Mouse (Mus musculus) MEL (cell line): ENCODE results near the gene Cbl. TPM values are rescaled to one million over a fixed set of nuclear protein-coding genes. Genes with fewer than 3 reads are reported as not detected.

Experiments used
- DNase-seq: peaks from one replicate; pipeline ENCODE4 v3.0.0; 2011; ENCODE audit warnings: low read depth, low spot score
- H3K27ac ChIP-seq: 2 replicates; pipeline ENCODE4 v1.5.1; 2012; ENCODE audit warnings: low read depth, mild to moderate bottlenecking, control low read depth, low read length, moderate library complexity; ENCODE audit not compliant: control insufficient read depth
- H3K27me3 ChIP-seq, 2 experiments: fragments of 150-350 bp in 1 of 2; sonication (generic) in 1 of 2; 2 replicates each; pipeline ENCODE4 v1.6.1; 2012; ENCODE audit warnings: low read length in 2 of 2, mild to moderate bottlenecking in 2 of 2, improper control_type of control experiment in 1 of 2, moderate library complexity in 1 of 2; ENCODE audit not compliant: insufficient read depth in 2 of 2, control insufficient read depth in 1 of 2
- H3K36me3 ChIP-seq, 2 experiments: 2 replicates each; pipeline ENCODE4 v1.6.1; 2012 to 2014; ENCODE audit warnings: low read length in 2 of 2, improper control_type of control experiment in 1 of 2, inconsistent platforms in 1 of 2, mild to moderate bottlenecking in 1 of 2; ENCODE audit not compliant: insufficient read depth in 2 of 2, control insufficient read depth in 1 of 2
- H3K4me1 ChIP-seq, 2 experiments: fragments of 150-350 bp in 1 of 2; sonication (generic) in 1 of 2; 2 replicates each; pipeline ENCODE4 v1.6.1; 2012; ENCODE audit warnings: low read length in 2 of 2, improper control_type of control experiment in 1 of 2, mild to moderate bottlenecking in 1 of 2; ENCODE audit not compliant: insufficient read depth in 2 of 2, control insufficient read depth in 1 of 2
- H3K4me3 ChIP-seq, 2 experiments: fragments of 150-350 bp in 1 of 2; sonication (generic) in 1 of 2; 2 replicates each; pipeline ENCODE4 v1.5.1; 2012; ENCODE audit warnings: low read depth in 2 of 2, low read length in 2 of 2, mild to moderate bottlenecking in 2 of 2, moderate library complexity in 2 of 2, control low read depth in 1 of 2, improper control_type of control experiment in 1 of 2; ENCODE audit not compliant: control insufficient read depth in 1 of 2, insufficient read depth in 1 of 2
- H3K79me2 ChIP-seq: 2 replicates; pipeline ENCODE4 v1.6.1; 2012; ENCODE audit warnings: mild to moderate bottlenecking, low read length, moderate library complexity; ENCODE audit not compliant: control insufficient read depth, poor library complexity, insufficient read depth
- H3K9ac ChIP-seq: 2 replicates; pipeline ENCODE4 v1.6.1; 2012; ENCODE audit warnings: low read depth, mild to moderate bottlenecking, control low read depth, low read length, moderate library complexity; ENCODE audit not compliant: control insufficient read depth, poor library complexity, severe bottlenecking
- H3K9me3 ChIP-seq: fragments of 150-350 bp; sonication (generic); replicated peaks from 2 replicates; pipeline ENCODE4 v1.6.1; 2012; ENCODE audit warnings: mild to moderate bottlenecking, low read length, improper control_type of control experiment, moderate library complexity; ENCODE audit not compliant: insufficient read depth
- CHD2 ChIP-seq: IDR thresholded peaks from 2 replicates; pipeline ENCODE4 v1.6.1; 2011; ENCODE audit warnings: low read length, improper control_type of control experiment
- CTCF ChIP-seq, 3 experiments: IDR thresholded peaks in 2 of 3; conservative IDR thresholded peaks in 1 of 3; 2 replicates each; pipeline ENCODE4 v1.5.1; 2011 to 2012; ENCODE audit warnings: low read length in 3 of 3, low read depth in 2 of 3, mild to moderate bottlenecking in 2 of 3, improper control_type of control experiment in 1 of 3, inconsistent platforms in 1 of 3, mixed read lengths in 1 of 3, moderate library complexity in 1 of 3; ENCODE audit not compliant: control insufficient read depth in 1 of 3, insufficient read depth in 1 of 3, poor library complexity in 1 of 3, severe bottlenecking in 1 of 3
- E2F4 ChIP-seq: IDR thresholded peaks from 2 replicates; pipeline ENCODE4 v1.6.1; 2011; ENCODE audit warnings: low read depth, low read length, improper control_type of control experiment, borderline replicate concordance
- HCFC1 ChIP-seq: IDR thresholded peaks from 2 replicates; pipeline ENCODE4 v1.6.1; 2012; ENCODE audit warnings: low read depth, mild to moderate bottlenecking, inconsistent platforms, low read length, improper control_type of control experiment, moderate library complexity
- JUND ChIP-seq: IDR thresholded peaks from 2 replicates; pipeline ENCODE4 v1.6.1; 2011; ENCODE audit warnings: low read depth, mild to moderate bottlenecking, improper control_type of control experiment, low read length
- KAT2A ChIP-seq: conservative IDR thresholded peaks from 2 replicates; pipeline ENCODE4 v1.6.1; 2012; ENCODE audit warnings: low read depth, low read length, improper control_type of control experiment, inconsistent platforms
- MAZ ChIP-seq: IDR thresholded peaks from 2 replicates; pipeline ENCODE4 v1.6.1; 2012; ENCODE audit warnings: low read depth, mild to moderate bottlenecking, inconsistent platforms, low read length, improper control_type of control experiment
- MEF2A ChIP-seq: IDR thresholded peaks from 2 replicates; pipeline ENCODE4 v1.6.1; 2014; ENCODE audit warnings: low read depth, mild to moderate bottlenecking, inconsistent platforms, low read length, improper control_type of control experiment; ENCODE audit not compliant: poor library complexity, insufficient replicate concordance, severe bottlenecking; ENCODE audit errors: extremely low read depth
- NRF1 ChIP-seq: IDR thresholded peaks from 2 replicates; pipeline ENCODE4 v1.6.1; 2014; ENCODE audit warnings: low read depth, mild to moderate bottlenecking, inconsistent platforms, low read length, improper control_type of control experiment, moderate library complexity; ENCODE audit not compliant: poor library complexity, insufficient read depth, severe bottlenecking
- POLR2AphosphoS5 ChIP-seq: IDR thresholded peaks from 2 replicates; pipeline ENCODE4 v1.6.1; 2012; ENCODE audit warnings: low read depth, borderline replicate concordance, mild to moderate bottlenecking, inconsistent platforms, low read length, moderate library complexity, mixed read lengths
- RAD21 ChIP-seq: IDR thresholded peaks from 2 replicates; pipeline ENCODE4 v1.6.1; 2011; ENCODE audit warnings: mild to moderate bottlenecking, low read depth, low read length, improper control_type of control experiment
- SMC3 ChIP-seq: IDR thresholded peaks from 2 replicates; pipeline ENCODE4 v1.6.1; 2011; ENCODE audit warnings: low read depth, low read length, improper control_type of control experiment
- TCF12 ChIP-seq: IDR thresholded peaks from 2 replicates; pipeline ENCODE4 v1.6.1; 2014; ENCODE audit warnings: low read depth, mild to moderate bottlenecking, inconsistent platforms, low read length, improper control_type of control experiment, moderate library complexity
- ZC3H11A ChIP-seq: IDR thresholded peaks from 2 replicates; pipeline ENCODE4 v1.6.1; 2012; ENCODE audit warnings: low read depth, mild to moderate bottlenecking, inconsistent platforms, low read length, improper control_type of control experiment
- ZKSCAN1 ChIP-seq: IDR thresholded peaks from 2 replicates; pipeline ENCODE4 v1.6.1; 2012; ENCODE audit warnings: low read depth, mild to moderate bottlenecking, inconsistent platforms, low read length, improper control_type of control experiment, moderate library complexity
- ZNF384 ChIP-seq: IDR thresholded peaks from 2 replicates; pipeline ENCODE4 v1.6.1; 2012; ENCODE audit warnings: low read depth, mild to moderate bottlenecking, inconsistent platforms, low read length, improper control_type of control experiment
- polyA plus RNA-seq, 2 experiments: library from polyadenylated mRNA; stranded (reverse) in 1 of 2; unstranded in 1 of 2; fragments of >175 nt in 1 of 2; fragments of >200 nt in 1 of 2; gene quantifications; 2 replicates each; pipeline versions ENCODE4 v1.2.1 to v1.2.4; 2012; ENCODE audit warnings: low replicate concordance in 2 of 2, low read depth in 1 of 2; ENCODE audit not compliant: insufficient read length in 2 of 2, insufficient read depth in 1 of 2, missing spikeins in 1 of 2
- total RNA-seq: library from RNA; depleted of rRNA; stranded (reverse); fragments of 300-350 nt; gene quantifications from 2 replicates; pipeline ENCODE4 v1.2.3, GENCODE M21; 2012; rRNA removed

Gene Cbl
- total and polyA plus RNA-seq, 3 experiments, result 9.1 to 41.1 (median 36.8) TPM

DNA sequence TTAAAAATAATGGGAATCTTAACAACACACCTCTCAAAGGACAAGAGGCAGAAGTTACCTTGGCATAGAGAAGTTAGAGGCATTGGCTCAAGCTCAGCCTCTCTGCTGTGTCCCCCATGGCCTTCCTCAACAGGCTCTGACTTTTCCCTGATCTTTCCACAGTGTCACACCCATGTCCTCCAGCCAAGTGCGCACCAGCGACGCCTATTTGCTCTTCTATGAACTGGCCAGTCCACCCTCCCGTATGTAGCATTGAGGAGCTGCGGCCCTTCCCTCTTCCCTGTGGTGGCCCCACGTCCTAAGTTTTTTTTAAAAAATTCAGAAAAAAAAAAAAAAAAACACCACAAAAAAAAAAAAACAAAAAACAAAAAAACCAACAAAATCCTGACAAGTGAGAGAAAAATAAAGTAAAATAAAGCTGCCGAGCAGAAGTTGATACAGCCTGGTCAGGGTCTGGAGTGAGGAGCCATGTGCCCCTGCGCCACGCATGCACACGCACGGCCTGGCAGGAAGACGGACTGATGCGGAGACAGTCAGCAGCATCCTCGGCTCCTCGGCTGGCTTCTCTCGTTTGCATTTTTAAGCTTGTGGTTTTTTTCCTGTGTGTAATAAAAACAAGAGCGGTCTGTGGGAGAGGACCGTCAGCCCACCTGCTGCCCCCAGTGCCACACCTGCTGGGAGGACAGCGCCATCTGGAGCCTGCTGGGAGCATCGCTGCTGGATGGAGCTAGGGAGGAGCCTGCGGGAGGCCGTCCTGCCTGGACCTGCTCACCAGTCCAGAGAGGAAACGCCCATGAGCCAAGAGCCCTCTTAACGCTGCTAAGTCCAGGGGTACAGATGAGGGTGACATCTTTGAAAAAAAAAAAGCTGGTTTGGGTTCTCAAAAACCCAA, 140.0 kb downstream of the Cbl start:
- Histone ChIP-seq H3K4me1 (peaks cover 3 to 20% of the 10 kb centered on the region in 2 experiments), H3K27me3 (no peaks in the 10 kb centered on the region), H3K9ac (no peak overlapping the region), H3K79me2 (no peaks in the 10 kb centered on the region), H3K27ac (no peak overlapping the region), H3K4me3 (no peak overlapping the region), H3K36me3 (peaks cover 0 to 12% of the 10 kb centered on the region in 2 experiments; a peak in 2 of 4 replicates), H3K9me3 (no peaks in the 10 kb centered on the region)
- no peak for TF ChIP-seq E2F4
- TF ChIP-seq CTCF (IDR thresholded peaks at IDR 0.05 in 2 of 3, conservative IDR thresholded peaks at IDR 0.05 in 1 of 3; ENCODE audit: control insufficient read depth in 1 of 3, insufficient read depth in 1 of 3, low read depth in 2 of 3, low read length in 3 of 3, poor library complexity in 1 of 3, severe bottlenecking in 1 of 3), result peak; percentile 60 to 88 (median 70); a peak in 5 of 6 replicates
- TF ChIP-seq ZC3H11A, result 0 out of 2 replicates have a peak, but pooled peaks have one; percentile 22
- TF ChIP-seq CHD2, result no peak
- TF ChIP-seq POLR2AphosphoS5, result no peak
- no peak for TF ChIP-seq ZKSCAN1
- peak; percentile 40 for TF ChIP-seq RAD21
- peak; percentile 32; the same call in 1 of the 2 replicates for TF ChIP-seq ZNF384
- TF ChIP-seq TCF12, result no peak
- TF ChIP-seq HCFC1, result no peak
- TF ChIP-seq SMC3, result peak; percentile 59
- no peak for TF ChIP-seq MAZ
- TF ChIP-seq NRF1, result no peak
- no peak for TF ChIP-seq KAT2A
- no peak for TF ChIP-seq JUND
- no peak for TF ChIP-seq MEF2A
- peak; percentile 51 for DNase-seq

Other genes starting within 250 kb of the Cbl start
- gene Thy1, start 190.7 kb downstream of the Cbl start, total RNA-seq, result 1.5 and 4.0 TPM in 2 replicates
- gene Thy1, start 190.7 kb downstream of the Cbl start, polyA plus RNA-seq, result 10 to 100 TPM in 1 of 2 experiments, not detected in 1; 24.0 TPM
- 3.6 and 4.3 TPM in 2 replicates for gene Usp2, start 167.0 kb downstream of the Cbl start, total RNA-seq
- 10 to 100 TPM in 1 of 2 experiments, not detected in 1; 13.9 TPM for gene Usp2, start 167.0 kb downstream of the Cbl start, polyA plus RNA-seq
- not detected in 2 replicates for gene Mfrp, start 132.3 kb downstream of the Cbl start, total RNA-seq
- under 1 TPM in 1 of 2 experiments, not detected in 1; 0.10 TPM for gene Mfrp, start 132.3 kb downstream of the Cbl start, polyA plus RNA-seq
- gene C1qtnf5, start 126.8 kb downstream of the Cbl start, total RNA-seq, result 0.19 TPM in 1 of 2 replicates, not detected in the other
- under 1 TPM in 1 of 2 experiments, not detected in 1; 0.13 TPM for gene C1qtnf5, start 126.8 kb downstream of the Cbl start, polyA plus RNA-seq
- gene Gm49380, start 120.5 kb downstream of the Cbl start, total RNA-seq, result not detected in 2 replicates
- under 1 TPM in 1 of 2 experiments, not detected in 1; 0.24 TPM for gene Gm49380, start 120.5 kb downstream of the Cbl start, polyA plus RNA-seq
- gene Rnf26, start 120.5 kb downstream of the Cbl start, total RNA-seq, result 13.3 and 14.0 TPM in 2 replicates
- 10 to 100 TPM in 1 of 2 experiments, not detected in 1; 55.1 TPM for gene Rnf26, start 120.5 kb downstream of the Cbl start, polyA plus RNA-seq
- gene Mcam, start 99.6 kb downstream of the Cbl start, total RNA-seq, result 0.10 and 0.15 TPM in 2 replicates
- gene Mcam, start 99.6 kb downstream of the Cbl start, polyA plus RNA-seq, result under 1 TPM in 1 of 2 experiments, not detected in 1; 0.88 TPM
- gene Ccdc153, start 6.6 kb upstream of the Cbl start, total RNA-seq, result not detected in 2 replicates
- gene Ccdc153, start 6.6 kb upstream of the Cbl start, polyA plus RNA-seq, result not detected
- gene Pdzd3, start 17.4 kb upstream of the Cbl start, total RNA-seq, result not detected in 2 replicates
- gene Pdzd3, start 17.4 kb upstream of the Cbl start, polyA plus RNA-seq, result under 1 TPM in 1 of 2 experiments, not detected in 1; 0.06 TPM
- 1.2 and 1.5 TPM in 2 replicates for gene Nlrx1, start 34.5 kb upstream of the Cbl start, total RNA-seq
- 1 to 10 TPM in 1 of 2 experiments, not detected in 1; 7.0 TPM for gene Nlrx1, start 34.5 kb upstream of the Cbl start, polyA plus RNA-seq
- 2.5 and 4.1 TPM in 2 replicates for gene Abcg4, start 54.6 kb upstream of the Cbl start, total RNA-seq
- gene Abcg4, start 54.6 kb upstream of the Cbl start, polyA plus RNA-seq, result 10 to 100 TPM in 1 of 2 experiments, not detected in 1; 17.1 TPM
- 14.3 and 16.4 TPM in 2 replicates for gene Hinfp, start 71.6 kb upstream of the Cbl start, total RNA-seq
- 10 to 100 TPM in 1 of 2 experiments, not detected in 1; 31.3 TPM for gene Hinfp, start 71.6 kb upstream of the Cbl start, polyA plus RNA-seq
- gene C2cd2l, start 86.2 kb upstream of the Cbl start, total RNA-seq, result 4.3 and 4.7 TPM in 2 replicates
- gene C2cd2l, start 86.2 kb upstream of the Cbl start, polyA plus RNA-seq, result 10 to 100 TPM in 1 of 2 experiments, not detected in 1; 10.9 TPM
- 12.7 and 14.9 TPM in 2 replicates for gene Dpagt1, start 92.0 kb upstream of the Cbl start, total RNA-seq
- 10 to 100 TPM in 1 of 2 experiments, not detected in 1; 43.5 TPM for gene Dpagt1, start 92.0 kb upstream of the Cbl start, polyA plus RNA-seq
- 805 and 828 TPM in 2 replicates for gene H2afx, start 100.6 kb upstream of the Cbl start, total RNA-seq
- 10 to 100 TPM in 1 of 2 experiments, not detected in 1; 89.6 TPM for gene H2afx, start 100.6 kb upstream of the Cbl start, polyA plus RNA-seq
- gene Hmbs, start 110.2 kb upstream of the Cbl start, total RNA-seq, result 110 and 145 TPM in 2 replicates
- 100 to 1,000 TPM in 1 of 2 experiments, not detected in 1; 138 TPM for gene Hmbs, start 110.2 kb upstream of the Cbl start, polyA plus RNA-seq
- 18.4 and 18.6 TPM in 2 replicates for gene Vps11, start 127.6 kb upstream of the Cbl start, total RNA-seq
- gene Vps11, start 127.6 kb upstream of the Cbl start, polyA plus RNA-seq, result 10 to 100 TPM in 1 of 2 experiments, not detected in 1; 27.1 TPM
- 137 and 186 TPM in 2 replicates for gene Hyou1, start 145.4 kb upstream of the Cbl start, total RNA-seq
- gene Hyou1, start 145.4 kb upstream of the Cbl start, polyA plus RNA-seq, result 100 to 1,000 TPM in 1 of 2 experiments, not detected in 1; 160 TPM
- gene Slc37a4, start 162.8 kb upstream of the Cbl start, total RNA-seq, result 29.0 and 31.9 TPM in 2 replicates
- 10 to 100 TPM in 1 of 2 experiments, not detected in 1; 35.3 TPM for gene Slc37a4, start 162.8 kb upstream of the Cbl start, polyA plus RNA-seq
- gene Rps25, start 173.1 kb upstream of the Cbl start, total RNA-seq, result 2,496 and 2,743 TPM in 2 replicates
- 1,000 to 10,000 TPM in 1 of 2 experiments, not detected in 1; 3,114 TPM for gene Rps25, start 173.1 kb upstream of the Cbl start, polyA plus RNA-seq
- gene Trappc4, start 173.6 kb upstream of the Cbl start, total RNA-seq, result 121 and 140 TPM in 2 replicates
- 100 to 1,000 TPM in 1 of 2 experiments, not detected in 1; 129 TPM for gene Trappc4, start 173.6 kb upstream of the Cbl start, polyA plus RNA-seq
- 13.2 and 18.7 TPM in 2 replicates for gene Ccdc84, start 184.5 kb upstream of the Cbl start, total RNA-seq
- 10 to 100 TPM in 1 of 2 experiments, not detected in 1; 18.0 TPM for gene Ccdc84, start 184.5 kb upstream of the Cbl start, polyA plus RNA-seq
- 0.08 TPM in 1 of 2 replicates, not detected in the other for gene Foxr1, start 207.1 kb upstream of the Cbl start, total RNA-seq
- under 1 TPM in 1 of 2 experiments, not detected in 1; 0.07 TPM for gene Foxr1, start 207.1 kb upstream of the Cbl start, polyA plus RNA-seq
- gene Upk2, start 220.9 kb upstream of the Cbl start, total RNA-seq, result not detected in 2 replicates
- gene Upk2, start 220.9 kb upstream of the Cbl start, polyA plus RNA-seq, result not detected
- 0.58 and 0.78 TPM in 2 replicates for gene Bcl9l, start 248.8 kb upstream of the Cbl start, total RNA-seq
- gene Bcl9l, start 248.8 kb upstream of the Cbl start, polyA plus RNA-seq, result 1 to 10 TPM in 1 of 2 experiments, not detected in 1; 5.1 TPM